Mouse (Mus musculus): ENCODE results near the gene Il17rd. TPM values are rescaled to one million over a fixed set of nuclear protein-coding genes. Genes with fewer than 3 reads are reported as not detected.

Gene Il17rd
- polyA plus RNA-seq, 1 experiment from 2014 or later = 0.06 TPM

GRCm38 (mm10) chr14:27037513-27037912, 1.2 kb upstream of the Il17rd start:
- WGBS (ENCODE audit: missing documents) = 62% methylated on average over 1 of the region's 1 CpGs
- Histone ChIP-seq H3K27ac (no peak overlapping the region), H3K79me2 (ENCODE audit: inconsistent target) (no peaks in the 10 kb centered on the region), H3K36me3 (ENCODE audit: inconsistent target) (no peaks in the 10 kb centered on the region), H3K4me3 (ENCODE audit: inconsistent target) (no peak overlapping the region)

GRCm38 (mm10) chr14:27039281-27040248, 824 bp downstream of the Il17rd start:
- no peaks in the 10 kb centered on the region for H3K79me2 ChIP-seq (ENCODE audit: inconsistent target)
- 3% methylated on average over 58 of the region's 59 CpGs for WGBS (ENCODE audit: missing documents)
- no peak overlapping the region for H3K4me3 ChIP-seq (ENCODE audit: inconsistent target)
- H3K27ac ChIP-seq = no peak overlapping the region
- H3K36me3 ChIP-seq (ENCODE audit: inconsistent target) = no peaks in the 10 kb centered on the region

DNA sequence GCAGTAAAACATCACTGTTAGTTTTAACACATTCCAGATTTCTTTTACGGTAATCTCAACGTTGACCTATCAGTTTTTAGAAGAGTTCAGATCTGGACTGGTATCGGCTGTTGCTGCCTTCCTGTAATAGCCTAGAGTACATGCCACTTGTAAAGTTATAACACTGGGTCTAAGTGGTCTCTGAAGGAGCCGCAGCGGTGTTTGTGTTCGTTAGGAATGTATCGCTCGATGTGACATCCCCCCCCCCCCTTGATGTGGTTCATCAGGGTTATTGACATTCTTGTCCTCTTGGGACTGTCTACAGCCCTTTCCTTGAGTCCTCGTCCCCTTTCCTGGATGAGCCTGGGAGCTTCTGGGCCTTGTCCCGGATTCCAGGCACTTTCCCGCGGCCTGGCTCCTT, 1.7 kb downstream of the Il17rd start:
- no peaks in the 10 kb centered on the region for H3K79me2 ChIP-seq (ENCODE audit: inconsistent target)
- no peaks in the 10 kb centered on the region for H3K36me3 ChIP-seq (ENCODE audit: inconsistent target)
- WGBS (ENCODE audit: missing documents) = 55% methylated on average over 12 of the region's 12 CpGs
- H3K27ac ChIP-seq = no peak overlapping the region
- no peak overlapping the region for H3K4me3 ChIP-seq (ENCODE audit: inconsistent target)

- Histone ChIP-seq H3K79me2 (ENCODE audit: inconsistent target) (no peaks in the 10 kb centered on the region), H3K27ac (no peak overlapping the region), H3K36me3 (ENCODE audit: inconsistent target) (no peaks in the 10 kb centered on the region), H3K4me3 (ENCODE audit: inconsistent target) (no peak overlapping the region)
- 33% methylated on average over 8 of the region's 8 CpGs for WGBS (ENCODE audit: missing documents)
These were observed 3.7 kb downstream of the Il17rd start for GRCm38 (mm10) chr14:27042280-27042983.

DNA sequence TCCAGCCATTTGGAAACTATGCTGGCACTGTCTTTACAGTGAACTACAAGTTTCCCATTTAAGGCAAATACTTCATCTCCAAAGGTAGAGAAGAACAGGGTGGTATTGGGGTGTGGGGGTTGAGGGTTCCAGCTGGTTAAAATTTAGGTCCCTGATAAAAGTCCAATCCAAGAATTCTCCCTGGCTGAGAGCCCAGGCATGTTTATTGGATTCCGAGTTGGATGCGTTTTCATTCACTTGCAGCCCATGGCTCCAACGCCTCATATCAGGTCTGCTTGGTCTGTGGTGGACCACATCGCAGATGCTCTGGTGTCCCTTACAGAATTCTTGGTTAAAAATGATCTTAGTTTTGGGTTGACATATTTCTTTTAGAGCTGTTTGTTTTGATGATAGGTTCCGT, 4.7 kb downstream of the Il17rd start:
- H3K36me3 ChIP-seq (ENCODE audit: inconsistent target) = no peaks in the 10 kb centered on the region
- no peak overlapping the region for H3K4me3 ChIP-seq (ENCODE audit: inconsistent target)
- H3K27ac ChIP-seq = no peak overlapping the region
- H3K79me2 ChIP-seq (ENCODE audit: inconsistent target) = no peaks in the 10 kb centered on the region
- WGBS (ENCODE audit: missing documents) = 84% methylated on average over 5 of the region's 5 CpGs

DNA sequence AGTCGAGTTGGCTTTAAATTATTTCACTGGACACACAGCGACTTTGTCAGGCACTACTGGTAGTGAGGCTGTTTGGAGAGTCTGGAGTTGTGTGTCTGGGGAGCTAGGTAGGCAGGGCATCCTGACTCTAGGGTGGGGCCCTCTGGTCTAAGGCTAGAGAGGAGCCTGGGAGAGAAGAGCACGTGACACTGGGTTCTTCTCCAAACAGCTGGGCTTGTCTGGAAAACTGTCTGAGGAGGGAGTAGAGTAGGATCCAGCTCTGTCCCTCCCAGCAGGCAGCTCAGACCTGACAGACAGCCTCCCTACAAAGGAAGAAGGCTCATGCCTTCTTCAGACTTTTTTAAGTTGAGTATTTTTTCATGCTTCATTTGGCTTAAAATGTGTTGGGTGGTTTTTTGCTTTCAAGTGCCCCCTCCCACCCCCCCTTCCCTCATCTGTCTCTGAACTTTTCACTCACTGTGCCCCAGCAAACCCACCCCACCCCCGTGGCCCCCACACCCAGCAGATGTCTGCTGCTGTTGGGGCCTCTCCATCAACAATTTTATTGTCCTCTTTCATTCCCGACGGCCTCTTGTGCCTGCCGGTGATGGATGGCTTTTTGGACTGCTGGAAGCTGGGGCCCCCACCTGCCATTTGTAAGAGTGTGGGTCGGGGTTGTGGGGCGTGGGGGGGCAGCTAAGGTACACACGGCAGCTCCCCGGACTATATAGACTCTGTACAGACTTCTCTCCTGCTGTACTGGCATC, 5.7 kb downstream of the Il17rd start:
- Histone ChIP-seq H3K27ac (no peak overlapping the region), H3K36me3 (ENCODE audit: inconsistent target) (no peaks in the 10 kb centered on the region), H3K79me2 (ENCODE audit: inconsistent target) (no peaks in the 10 kb centered on the region), H3K4me3 (ENCODE audit: inconsistent target) (no peak overlapping the region)
- WGBS (ENCODE audit: missing documents) = 12% methylated on average over 10 of the region's 11 CpGs

DNA sequence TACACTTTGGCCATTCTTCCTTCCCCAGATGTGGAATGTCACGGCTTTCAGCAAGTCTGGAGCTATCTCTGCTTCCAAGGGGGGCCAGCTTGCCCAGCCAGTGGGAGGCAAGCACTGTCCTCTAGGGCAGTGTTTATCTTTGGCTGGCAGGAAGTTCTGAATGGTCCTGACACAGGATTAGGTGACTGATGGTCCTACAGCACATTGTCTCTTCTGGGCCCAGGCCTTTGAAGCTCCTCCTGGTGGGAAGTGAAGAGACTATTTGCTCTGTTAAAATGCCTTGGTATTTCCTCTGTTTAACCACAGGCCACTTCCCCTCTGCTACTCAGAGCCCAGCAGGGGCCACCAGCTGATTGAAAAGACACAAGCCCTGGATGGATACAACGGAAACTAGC, 6.2 kb downstream of the Il17rd start:
- WGBS (ENCODE audit: missing documents) = 10% methylated on average over 2 of the region's 2 CpGs
- Histone ChIP-seq H3K27ac (no peak overlapping the region), H3K79me2 (ENCODE audit: inconsistent target) (no peaks in the 10 kb centered on the region), H3K36me3 (ENCODE audit: inconsistent target) (no peaks in the 10 kb centered on the region), H3K4me3 (ENCODE audit: inconsistent target) (no peak overlapping the region)

- H3K27ac ChIP-seq = no peak overlapping the region
- H3K4me3 ChIP-seq (ENCODE audit: inconsistent target) = no peak overlapping the region
- H3K79me2 ChIP-seq (ENCODE audit: inconsistent target) = no peaks in the 10 kb centered on the region
- 92% methylated on average over 8 of the region's 8 CpGs for WGBS (ENCODE audit: missing documents)
- H3K36me3 ChIP-seq (ENCODE audit: inconsistent target) = no peaks in the 10 kb centered on the region
These were observed 9.7 kb downstream of the Il17rd start for GRCm38 (mm10) chr14:27048231-27048956.

DNA sequence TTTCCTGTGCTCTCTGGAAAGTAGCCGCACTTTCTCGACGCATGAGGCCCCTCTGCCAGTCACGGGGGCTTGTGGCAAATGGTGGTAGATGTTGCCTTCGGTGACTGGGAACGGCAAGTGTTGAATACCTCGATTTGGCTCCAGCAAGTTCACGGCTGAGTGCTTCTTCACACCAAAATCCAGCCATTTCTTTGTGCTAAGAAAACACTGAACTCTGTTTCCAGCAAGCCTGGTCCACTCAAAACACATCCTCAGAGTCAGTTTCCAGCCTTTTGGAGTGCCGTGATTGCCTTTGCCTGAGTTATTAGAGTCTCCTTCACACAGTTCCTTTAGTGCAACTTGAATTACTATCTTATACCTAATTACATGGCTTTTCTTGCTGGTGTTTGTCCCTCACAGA, 11.3 kb downstream of the Il17rd start:
- WGBS (ENCODE audit: missing documents) = 73% methylated on average over 9 of the region's 9 CpGs
- no peaks in the 10 kb centered on the region for H3K79me2 ChIP-seq (ENCODE audit: inconsistent target)
- no peak overlapping the region for H3K4me3 ChIP-seq (ENCODE audit: inconsistent target)
- H3K36me3 ChIP-seq (ENCODE audit: inconsistent target) = no peaks in the 10 kb centered on the region
- no peak overlapping the region for H3K27ac ChIP-seq

DNA sequence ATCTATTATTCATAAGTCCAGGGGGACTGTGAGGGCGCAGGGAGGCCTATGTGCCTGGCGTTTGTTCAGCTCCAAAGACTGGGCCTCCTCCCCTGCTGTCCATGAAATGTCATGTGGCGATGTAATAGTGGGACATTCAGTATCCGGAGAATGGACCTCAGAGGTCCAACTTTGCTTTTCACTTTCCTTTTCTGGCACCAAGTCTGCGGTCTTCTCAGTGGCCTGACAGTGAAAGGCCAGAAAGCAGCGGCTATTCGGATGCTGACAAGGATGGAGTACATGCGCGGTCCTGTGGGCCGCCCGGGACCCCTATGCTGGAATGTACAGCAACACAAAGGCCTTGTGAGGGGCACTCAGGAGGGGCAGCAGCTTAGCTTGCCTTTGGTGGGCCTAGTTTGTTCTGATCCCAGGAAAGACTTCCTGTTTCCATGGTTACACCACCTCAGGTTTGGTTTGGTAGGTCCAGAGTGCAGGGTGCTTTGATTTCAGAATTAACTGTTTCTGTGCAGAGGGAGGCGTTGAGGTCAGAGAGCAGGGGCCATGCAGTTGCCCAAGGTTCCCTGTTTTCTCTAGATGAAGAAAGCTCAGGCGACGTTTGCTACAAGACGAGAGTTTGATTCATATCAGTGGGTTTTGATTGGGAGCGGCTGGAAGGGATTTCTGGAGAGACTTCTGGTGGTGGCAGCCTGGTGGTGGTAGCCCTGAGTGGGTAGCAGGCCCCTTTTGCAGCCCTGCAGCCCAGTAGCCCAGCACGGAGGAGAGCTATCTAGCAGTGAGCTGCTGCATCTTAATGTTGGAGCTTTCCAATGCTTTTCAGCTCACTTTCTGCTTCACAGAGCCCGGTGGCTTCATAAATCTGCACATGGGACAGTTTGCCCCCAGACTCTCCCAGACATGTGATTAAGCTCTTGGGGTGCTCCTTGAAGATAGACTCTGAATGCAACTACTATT, 12.1 kb downstream of the Il17rd start:
- no peak overlapping the region for H3K4me3 ChIP-seq (ENCODE audit: inconsistent target)
- no peaks in the 10 kb centered on the region for H3K36me3 ChIP-seq (ENCODE audit: inconsistent target)
- 93% methylated on average over 18 of the region's 18 CpGs for WGBS (ENCODE audit: missing documents)
- no peaks in the 10 kb centered on the region for H3K79me2 ChIP-seq (ENCODE audit: inconsistent target)
- no peak overlapping the region for H3K27ac ChIP-seq

- 87% methylated on average over 5 of the region's 5 CpGs for whole genome bisulfite sequencing (ENCODE audit: missing documents)
- H3K36me3 ChIP-seq (ENCODE audit: inconsistent target) = no peaks in the 10 kb centered on the region
- no peak overlapping the region for H3K4me3 ChIP-seq (ENCODE audit: inconsistent target)
- no peak overlapping the region for H3K27ac ChIP-seq
- no peaks in the 10 kb centered on the region for H3K79me2 ChIP-seq (ENCODE audit: inconsistent target)
These were observed 12.8 kb downstream of the Il17rd start for GRCm38 (mm10) chr14:27051511-27051895.

- Histone ChIP-seq H3K79me2 (ENCODE audit: inconsistent target) (no peaks in the 10 kb centered on the region), H3K36me3 (ENCODE audit: inconsistent target) (no peaks in the 10 kb centered on the region), H3K4me3 (ENCODE audit: inconsistent target) (no peak overlapping the region), H3K27ac (no peak overlapping the region)
- WGBS (ENCODE audit: missing documents) = 27% methylated on average over 13 of the region's 13 CpGs
These were observed 19.9 kb downstream of the Il17rd start for GRCm38 (mm10) chr14:27058535-27059223.

DNA sequence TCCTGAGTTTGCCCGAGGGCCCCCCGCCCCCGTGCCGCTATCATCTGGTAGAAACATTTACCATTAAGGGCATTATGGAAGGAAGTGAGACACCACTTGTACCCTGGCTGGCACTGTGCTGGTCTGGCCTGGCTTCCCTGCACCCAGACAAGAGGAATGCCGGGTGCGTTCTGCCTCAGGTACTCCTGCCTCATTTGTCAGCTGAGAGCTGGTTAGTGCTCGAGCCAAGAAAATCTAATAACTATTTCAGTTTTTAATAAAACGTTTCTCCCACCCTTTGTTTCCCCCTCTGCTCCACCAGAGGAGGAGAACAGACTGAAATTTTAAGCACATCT, 20.4 kb downstream of the Il17rd start:
- no peak overlapping the region for H3K27ac ChIP-seq
- H3K36me3 ChIP-seq (ENCODE audit: inconsistent target) = no peaks in the 10 kb centered on the region
- H3K4me3 ChIP-seq (ENCODE audit: inconsistent target) = no peak overlapping the region
- H3K79me2 ChIP-seq (ENCODE audit: inconsistent target) = no peaks in the 10 kb centered on the region
- 8% methylated on average over 8 of the region's 8 CpGs for WGBS (ENCODE audit: missing documents)
